Mouse (Mus musculus): ENCODE results near the gene Prkab1. TPM values are rescaled to one million over a fixed set of nuclear protein-coding genes. Genes with fewer than 3 reads are reported as not detected.
A peak's percentile ranks its signal among the peaks of the same experiment; 100 is the strongest.

Prkab1 gene
- polyA plus RNA-seq, 1 experiment from 2014 or later = 47.7 TPM

DNA sequence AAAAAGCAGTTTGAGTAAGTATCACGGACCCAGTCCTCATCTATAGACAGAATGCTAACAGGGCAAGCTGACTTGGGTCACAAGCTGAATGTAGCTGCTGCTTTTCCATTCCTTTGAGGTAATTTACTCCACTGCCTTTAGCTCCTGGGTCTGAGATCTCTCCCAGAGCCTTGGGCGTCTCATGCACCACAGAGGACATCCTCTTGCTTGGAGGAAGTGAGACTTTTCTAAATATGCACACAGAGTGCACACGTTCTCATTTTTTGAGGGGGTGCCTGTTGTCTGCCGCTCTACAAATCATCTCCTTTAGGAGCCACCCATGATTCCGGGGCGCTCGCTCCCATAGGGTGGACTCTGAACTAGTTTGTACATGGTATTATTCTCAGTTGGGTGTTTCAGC is 11.8 kb downstream of the Prkab1 start:
- H3K9ac ChIP-seq = no peak overlapping the region
- no peak for DNase-seq (ENCODE audit: low spot score)
- no peaks in the 10 kb centered on the region for H3K9me3 ChIP-seq (ENCODE audit: control insufficient read depth, low read length)
- no peaks in the 10 kb centered on the region for H3K27me3 ChIP-seq (ENCODE audit: control insufficient read depth, insufficient read depth, low read length)
- 94% methylated on average over 7 of the region's 7 CpGs for WGBS
- H3K4me2 ChIP-seq (replicated peaks) = no peak overlapping the region
- no peaks in the 10 kb centered on the region for H3K4me1 ChIP-seq (replicated peaks; ENCODE audit: control insufficient read depth, insufficient read depth, low read length)
- H3K36me3 ChIP-seq (replicated peaks; ENCODE audit: control insufficient read depth, insufficient read depth) = peaks cover 51% of the 10 kb centered on the region
- no peak overlapping the region for H3K4me3 ChIP-seq (replicated peaks; ENCODE audit: low read length)
- no peak overlapping the region for H3K27ac ChIP-seq
- no peak for ATAC-seq (ENCODE audit: low FRiP score)

DNA sequence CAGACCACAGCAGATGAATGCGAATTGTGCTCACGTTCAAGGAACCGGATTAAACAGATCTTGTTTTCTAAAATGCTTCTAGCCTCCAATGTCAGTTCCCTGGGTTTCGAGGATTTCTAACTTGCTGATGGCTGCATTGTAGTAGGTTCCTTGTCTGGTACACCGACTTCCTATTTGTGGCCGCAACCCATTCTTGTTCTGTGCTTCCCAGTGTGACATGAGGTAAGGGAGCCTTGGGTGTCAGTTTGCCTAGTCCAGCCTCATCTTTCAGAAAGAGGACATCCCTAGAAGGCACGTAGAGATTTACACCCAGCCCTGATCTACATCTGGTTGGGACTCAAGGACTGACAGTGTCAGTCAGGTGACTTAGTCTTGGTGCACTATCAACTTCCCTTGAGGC is 12.6 kb downstream of the Prkab1 start:
- no peaks in the 10 kb centered on the region for H3K4me1 ChIP-seq (replicated peaks; ENCODE audit: control insufficient read depth, insufficient read depth, low read length)
- no peak for ATAC-seq (ENCODE audit: low FRiP score)
- DNase-seq (ENCODE audit: low spot score) = no peak
- H3K27ac ChIP-seq = no peak overlapping the region
- H3K36me3 ChIP-seq (replicated peaks; ENCODE audit: control insufficient read depth, insufficient read depth) = peaks cover 43% of the 10 kb centered on the region
- 93% methylated on average over 7 of the region's 7 CpGs for WGBS
- no peak overlapping the region for H3K4me3 ChIP-seq (replicated peaks; ENCODE audit: low read length)
- H3K27me3 ChIP-seq (ENCODE audit: control insufficient read depth, insufficient read depth, low read length) = no peaks in the 10 kb centered on the region
- H3K9me3 ChIP-seq (ENCODE audit: control insufficient read depth, low read length) = no peaks in the 10 kb centered on the region
- no peak overlapping the region for H3K4me2 ChIP-seq (replicated peaks)
- H3K9ac ChIP-seq = no peak overlapping the region

DNA sequence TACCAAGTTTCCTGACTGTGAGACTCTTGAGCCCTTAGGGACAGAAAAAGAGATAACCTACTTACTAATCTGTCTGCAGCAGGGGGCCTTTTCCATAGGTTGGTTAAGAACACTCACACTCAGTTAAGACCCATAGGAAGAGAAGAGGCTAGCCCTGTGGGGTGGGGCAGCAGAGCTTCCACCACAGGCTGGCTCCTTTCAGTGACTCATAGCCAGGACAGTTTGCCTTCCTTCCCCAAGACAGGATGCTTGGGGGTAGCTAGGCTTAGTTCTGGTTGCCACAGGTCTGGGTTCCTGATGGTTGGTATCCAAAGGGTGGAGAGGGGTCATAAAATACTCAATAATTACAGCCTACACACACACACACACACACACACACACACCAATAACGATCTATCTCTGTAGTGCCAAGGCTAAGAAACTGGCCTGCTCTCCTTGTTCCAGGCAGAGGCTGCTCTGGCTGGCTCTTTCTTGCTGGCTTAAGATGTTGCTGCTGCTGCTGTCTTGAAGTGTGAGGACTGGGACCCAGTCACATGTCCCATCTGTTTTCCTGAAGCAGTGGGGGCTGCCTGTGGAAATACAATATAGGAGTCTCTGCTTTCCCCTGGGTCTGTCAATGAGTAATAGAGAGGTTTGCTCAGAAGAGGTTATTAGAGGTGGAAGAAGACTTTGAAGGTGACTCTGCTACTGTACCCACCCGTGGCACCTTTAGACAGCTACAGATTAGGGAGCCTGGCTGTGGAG is 14.3 kb downstream of the Prkab1 start:
- 93% methylated on average over 2 of the region's 2 CpGs for WGBS
- no peaks in the 10 kb centered on the region for H3K27me3 ChIP-seq (ENCODE audit: control insufficient read depth, insufficient read depth, low read length)
- H3K4me1 ChIP-seq (replicated peaks; ENCODE audit: control insufficient read depth, insufficient read depth, low read length) = no peaks in the 10 kb centered on the region
- no peak overlapping the region for H3K9ac ChIP-seq
- no peak overlapping the region for H3K4me3 ChIP-seq (replicated peaks; ENCODE audit: low read length)
- H3K9me3 ChIP-seq (ENCODE audit: control insufficient read depth, low read length) = no peaks in the 10 kb centered on the region
- peaks cover 27% of the 10 kb centered on the region for H3K36me3 ChIP-seq (replicated peaks; ENCODE audit: control insufficient read depth, insufficient read depth)
- DNase-seq (ENCODE audit: low spot score) = no peak
- ATAC-seq (ENCODE audit: low FRiP score) = no peak
- no peak overlapping the region for H3K27ac ChIP-seq
- H3K4me2 ChIP-seq (replicated peaks) = no peak overlapping the region

DNA sequence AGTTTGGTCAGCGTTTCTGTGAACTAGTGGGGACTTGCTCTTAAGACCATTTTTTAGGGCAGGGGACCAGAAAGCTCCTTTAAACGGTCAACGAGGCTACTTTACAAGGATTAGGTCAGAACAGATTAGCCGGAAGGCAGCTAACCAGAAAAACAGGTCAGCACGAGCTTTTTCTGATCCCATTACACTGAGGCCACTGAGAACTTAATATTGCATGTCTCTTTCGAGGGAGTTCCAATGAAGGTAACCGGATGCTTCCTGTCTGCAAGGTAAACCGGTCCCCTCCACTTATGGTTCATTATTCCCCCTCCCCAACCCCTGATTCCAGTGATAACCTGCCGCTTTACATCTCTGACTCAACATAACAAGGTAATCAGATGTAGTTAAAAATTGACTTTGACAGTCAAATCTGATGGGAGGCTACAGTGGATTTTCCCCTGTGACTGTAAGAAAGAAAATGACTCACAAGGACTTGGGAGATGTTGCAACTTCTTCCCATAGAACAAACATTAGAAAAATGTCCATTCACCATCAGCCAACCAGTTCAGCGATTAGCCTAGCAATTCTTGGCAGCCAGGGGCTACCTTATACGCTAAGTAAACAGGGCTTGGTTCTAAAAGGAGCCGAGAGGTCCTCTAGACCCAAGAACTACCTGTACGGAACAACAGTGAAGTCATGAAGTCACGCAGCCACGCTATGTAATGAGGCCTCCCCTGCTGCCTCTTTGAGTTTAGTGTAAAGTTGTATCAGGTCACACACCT is 15.0 kb downstream of the Prkab1 start:
- no peak for DNase-seq (ENCODE audit: low spot score)
- Histone ChIP-seq H3K4me3 (replicated peaks; ENCODE audit: low read length) (no peak overlapping the region), H3K4me2 (replicated peaks) (no peak overlapping the region), H3K27ac (no peak overlapping the region), H3K9me3 (ENCODE audit: control insufficient read depth, low read length) (no peaks in the 10 kb centered on the region), H3K4me1 (replicated peaks; ENCODE audit: control insufficient read depth, insufficient read depth, low read length) (0 out of 2 replicates have a peak, but pooled peaks cover 6% of the 10 kb centered on the region), H3K9ac (no peak overlapping the region), H3K36me3 (replicated peaks; ENCODE audit: control insufficient read depth, insufficient read depth) (peaks cover 19% of the 10 kb centered on the region), H3K27me3 (ENCODE audit: control insufficient read depth, insufficient read depth, low read length) (no peaks in the 10 kb centered on the region)
- no peak for ATAC-seq (ENCODE audit: low FRiP score)
- WGBS = 91% methylated on average over 15 of the region's 15 CpGs

GRCm38 (mm10) chr5:116007723-116008122 is 16.6 kb downstream of the Prkab1 start:
- no peaks in the 10 kb centered on the region for H3K27me3 ChIP-seq (ENCODE audit: control insufficient read depth, insufficient read depth, low read length)
- 0 out of 2 replicates have a peak, but pooled peaks cover 14% of the 10 kb centered on the region for H3K4me1 ChIP-seq (replicated peaks; ENCODE audit: control insufficient read depth, insufficient read depth, low read length)
- no peaks in the 10 kb centered on the region for H3K9me3 ChIP-seq (ENCODE audit: control insufficient read depth, low read length)
- H3K9ac ChIP-seq = no peak overlapping the region
- ATAC-seq (ENCODE audit: low FRiP score) (no peak), DNase-seq (ENCODE audit: low spot score) (no peak)
- no peak overlapping the region for H3K27ac ChIP-seq
- no peak overlapping the region for H3K4me3 ChIP-seq (replicated peaks; ENCODE audit: low read length)
- peaks cover 4% of the 10 kb centered on the region for H3K36me3 ChIP-seq (replicated peaks; ENCODE audit: control insufficient read depth, insufficient read depth)
- WGBS = 92% methylated on average over 13 of the region's 13 CpGs
- no peak overlapping the region for H3K4me2 ChIP-seq (replicated peaks)

DNA sequence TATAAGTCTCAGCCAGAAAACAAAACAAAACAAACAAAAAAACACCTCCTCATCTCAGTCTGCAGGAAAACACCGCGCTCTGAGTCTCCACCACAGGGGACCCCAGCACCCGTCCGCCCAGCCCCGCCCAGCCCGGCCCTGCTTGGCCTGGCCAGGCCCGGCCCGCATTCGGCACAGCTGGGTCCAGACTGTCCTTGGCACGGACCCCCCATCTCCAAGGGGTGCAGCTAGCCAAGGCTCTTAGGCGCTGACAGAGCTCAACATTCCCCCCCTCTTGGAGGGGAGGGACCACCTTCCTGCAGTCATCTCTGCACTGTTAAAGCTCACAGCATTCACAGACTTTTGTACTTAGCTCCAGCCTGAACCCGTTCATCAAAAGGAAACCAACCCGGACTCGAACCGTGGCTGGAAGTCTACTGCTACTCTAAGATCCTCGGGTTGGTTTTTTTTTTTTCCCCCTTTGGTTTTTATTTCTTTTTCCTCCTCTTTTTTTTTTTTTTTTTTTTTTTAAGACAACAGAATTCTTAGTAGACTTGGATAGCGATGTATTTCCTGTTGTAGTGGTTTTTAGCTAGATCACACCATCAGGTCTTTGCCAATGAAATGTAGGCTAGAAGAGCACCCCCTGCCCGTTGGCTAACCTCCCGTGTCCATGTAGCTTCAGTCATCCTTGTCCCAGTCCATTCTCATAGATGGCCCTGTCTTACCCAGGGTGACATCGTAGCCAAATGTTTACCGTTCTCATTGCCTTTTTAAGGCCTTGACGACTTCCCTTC is 17.8 kb downstream of the Prkab1 start:
- no peak overlapping the region for H3K27ac ChIP-seq
- H3K4me1 ChIP-seq (replicated peaks; ENCODE audit: control insufficient read depth, insufficient read depth, low read length) = 0 out of 2 replicates have a peak, but pooled peaks cover 14% of the 10 kb centered on the region
- no peaks in the 10 kb centered on the region for H3K9me3 ChIP-seq (ENCODE audit: control insufficient read depth, low read length)
- ATAC-seq (ENCODE audit: low FRiP score) (no peak), DNase-seq (ENCODE audit: low spot score) (no peak)
- WGBS = 62% methylated on average over 22 of the region's 22 CpGs
- H3K4me3 ChIP-seq (replicated peaks; ENCODE audit: low read length) = no peak overlapping the region
- no peak overlapping the region for H3K9ac ChIP-seq
- no peak overlapping the region for H3K4me2 ChIP-seq (replicated peaks)
- H3K36me3 ChIP-seq (replicated peaks; ENCODE audit: control insufficient read depth, insufficient read depth) = no peaks in the 10 kb centered on the region
- no peaks in the 10 kb centered on the region for H3K27me3 ChIP-seq (ENCODE audit: control insufficient read depth, insufficient read depth, low read length)

DNA sequence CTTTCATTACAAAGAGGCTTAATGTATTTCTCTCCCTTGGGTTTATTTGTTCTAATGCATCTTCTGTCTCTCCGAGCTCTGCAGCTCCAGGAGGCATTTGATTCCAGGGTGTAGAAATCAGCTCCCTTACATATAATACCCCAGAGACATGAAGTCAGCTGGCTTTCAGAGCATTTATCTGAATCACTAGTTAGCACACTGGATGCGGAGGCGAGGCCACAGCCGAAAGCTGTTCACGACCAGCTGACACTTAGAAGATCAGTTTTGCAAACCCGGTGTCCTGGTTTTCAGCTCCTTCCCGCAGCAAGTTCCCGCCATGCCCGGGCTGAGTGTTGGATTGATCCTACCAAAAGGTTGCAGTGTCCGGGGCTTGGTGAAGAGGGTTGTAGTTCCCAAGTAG is 20.0 kb downstream of the Prkab1 start:
- no peaks in the 10 kb centered on the region for H3K27me3 ChIP-seq (ENCODE audit: control insufficient read depth, insufficient read depth, low read length)
- no peak overlapping the region for H3K9ac ChIP-seq
- no peak for DNase-seq (ENCODE audit: low spot score)
- WGBS = 74% methylated on average over 10 of the region's 10 CpGs
- 0 out of 2 replicates have a peak overlapping the region, but pooled peaks have one; percentile 9 for H3K27ac ChIP-seq
- no peaks in the 10 kb centered on the region for H3K36me3 ChIP-seq (replicated peaks; ENCODE audit: control insufficient read depth, insufficient read depth)
- no peaks in the 10 kb centered on the region for H3K9me3 ChIP-seq (ENCODE audit: control insufficient read depth, low read length)
- peak overlapping the region; percentile 19 for H3K4me2 ChIP-seq (replicated peaks)
- H3K4me3 ChIP-seq (replicated peaks; ENCODE audit: low read length) = no peak overlapping the region
- 0 out of 2 replicates have a peak, but pooled peaks cover 14% of the 10 kb centered on the region for H3K4me1 ChIP-seq (replicated peaks; ENCODE audit: control insufficient read depth, insufficient read depth, low read length)
- ATAC-seq (ENCODE audit: low FRiP score) = no peak

- 39% methylated on average over 13 of the region's 13 CpGs for WGBS
- H3K9ac ChIP-seq = no peak overlapping the region
- no peak overlapping the region for H3K27ac ChIP-seq
- peak overlapping the region; percentile 19 for H3K4me2 ChIP-seq (replicated peaks)
- H3K4me3 ChIP-seq (replicated peaks; ENCODE audit: low read length) = no peak overlapping the region
- no peak for DNase-seq (ENCODE audit: low spot score)
- no peaks in the 10 kb centered on the region for H3K27me3 ChIP-seq (ENCODE audit: control insufficient read depth, insufficient read depth, low read length)
- 0 out of 2 replicates have a peak, but pooled peaks cover 14% of the 10 kb centered on the region for H3K4me1 ChIP-seq (replicated peaks; ENCODE audit: control insufficient read depth, insufficient read depth, low read length)
- no peaks in the 10 kb centered on the region for H3K36me3 ChIP-seq (replicated peaks; ENCODE audit: control insufficient read depth, insufficient read depth)
- no peak for ATAC-seq (ENCODE audit: low FRiP score)
- no peaks in the 10 kb centered on the region for H3K9me3 ChIP-seq (ENCODE audit: control insufficient read depth, low read length)
Measured at GRCm38 (mm10) chr5:116003825-116004224, 20.5 kb downstream of the Prkab1 start.

DNA sequence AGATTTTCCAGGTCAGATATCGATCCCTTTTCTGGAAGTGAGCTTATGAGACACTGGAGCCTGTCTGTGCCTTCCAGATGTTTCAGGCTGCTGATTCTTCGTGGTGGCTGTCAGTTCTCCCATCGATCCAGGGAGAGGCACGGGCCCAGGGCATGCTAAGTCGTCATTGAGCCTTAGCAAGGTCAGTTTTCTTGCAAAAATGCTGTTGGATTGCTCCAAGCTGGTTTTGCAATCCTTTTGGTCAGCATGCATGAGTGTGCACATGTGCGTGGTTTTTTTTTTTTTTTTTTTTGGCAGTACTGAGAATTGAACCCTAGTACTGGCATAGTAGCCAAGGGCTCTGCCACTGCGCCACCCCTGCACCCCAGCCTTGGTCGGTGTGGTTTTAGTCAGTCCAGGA is 21.2 kb downstream of the Prkab1 start:
- no peaks in the 10 kb centered on the region for H3K9me3 ChIP-seq (ENCODE audit: control insufficient read depth, low read length)
- H3K27me3 ChIP-seq (ENCODE audit: control insufficient read depth, insufficient read depth, low read length) = no peaks in the 10 kb centered on the region
- H3K9ac ChIP-seq = no peak overlapping the region
- WGBS = 86% methylated on average over 8 of the region's 8 CpGs
- H3K4me1 ChIP-seq (replicated peaks; ENCODE audit: control insufficient read depth, insufficient read depth, low read length) = 0 out of 2 replicates have a peak, but pooled peaks cover 14% of the 10 kb centered on the region
- H3K27ac ChIP-seq = no peak overlapping the region
- no peak overlapping the region for H3K4me2 ChIP-seq (replicated peaks)
- no peaks in the 10 kb centered on the region for H3K36me3 ChIP-seq (replicated peaks; ENCODE audit: control insufficient read depth, insufficient read depth)
- no peak overlapping the region for H3K4me3 ChIP-seq (replicated peaks; ENCODE audit: low read length)
- no peak for DNase-seq (ENCODE audit: low spot score)
- ATAC-seq (ENCODE audit: low FRiP score) = no peak
